Mouse (Mus musculus): ENCODE measurements at regions not wholly inside any gene's neighbourhood (a gene's known extent, or its start where the extent isn't known, plus 50 kb on each side); places are given as distances from the start of the nearest gene placed in this dataset.
"Not testable (repeated sequence)": the region's sequence is repeated elsewhere in the genome, so short reads cannot be mapped to it uniquely, and the experiment has no call there.

GRCm38 (mm10) chr5:148820476-148820875 is 108.6 kb downstream of the Katnal1 start:
- DNase-seq (ENCODE audit: low read depth, low spot score), result no peak

GRCm38 (mm10) chr5:148819423-148819822 is 109.7 kb downstream of the Katnal1 start:
- peak; percentile 57 for DNase-seq (ENCODE audit: low read depth, low spot score)

- no peak for DNase-seq (ENCODE audit: low read depth, low spot score)
These were observed 110.4 kb downstream of the Katnal1 start for GRCm38 (mm10) chr5:148818746-148819145.

GRCm38 (mm10) chr5:148812840-148813239 is 116.3 kb downstream of the Katnal1 start:
- DNase-seq (ENCODE audit: low read depth, low spot score), result no peak

GRCm38 (mm10) chr5:148812016-148812415 is 117.1 kb downstream of the Katnal1 start:
- DNase-seq (ENCODE audit: low read depth, low spot score), result peak; percentile 92

GRCm38 (mm10) chr5:148809485-148809884 is 119.6 kb downstream of the Katnal1 start:
- no peak for DNase-seq (ENCODE audit: low read depth, low spot score)

GRCm38 (mm10) chr5:148809055-148809454 is 120.1 kb downstream of the Katnal1 start:
- no peak for DNase-seq (ENCODE audit: low read depth, low spot score)

GRCm38 (mm10) chr5:148808426-148808825 is 120.7 kb downstream of the Katnal1 start:
- peak; percentile 93 for DNase-seq (ENCODE audit: low read depth, low spot score)

- peak; percentile 58 for DNase-seq (ENCODE audit: low read depth, low spot score)
These were observed 121.5 kb downstream of the Katnal1 start for GRCm38 (mm10) chr5:148807612-148808011.

- DNase-seq (ENCODE audit: low read depth, low spot score), result peak; percentile 41
These were observed 124.1 kb downstream of the Katnal1 start for GRCm38 (mm10) chr5:148805030-148805429.

- DNase-seq (ENCODE audit: low read depth, low spot score), result peak; percentile 46
These were observed 125.3 kb downstream of the Katnal1 start for GRCm38 (mm10) chr5:148803772-148804171.

GRCm38 (mm10) chr5:148802720-148803119 is 126.4 kb downstream of the Katnal1 start:
- no peak for DNase-seq (ENCODE audit: low read depth, low spot score)

- no peak for DNase-seq (ENCODE audit: low read depth, low spot score)
These were observed 130.6 kb downstream of the Katnal1 start for GRCm38 (mm10) chr5:148798541-148798940.

GRCm38 (mm10) chr5:148796072-148796471 is 133.0 kb downstream of the Katnal1 start:
- DNase-seq (ENCODE audit: low read depth, low spot score), result no peak

- peak; percentile 82 for DNase-seq (ENCODE audit: low read depth, low spot score)
These were observed 134.7 kb downstream of the Katnal1 start for GRCm38 (mm10) chr5:148794465-148794864.

- DNase-seq (ENCODE audit: low read depth, low spot score), result peak; percentile 84
These were observed 136.2 kb downstream of the Katnal1 start for GRCm38 (mm10) chr5:148792736-148793440.

- no peak for DNase-seq (ENCODE audit: low read depth, low spot score)
These were observed 137.5 kb downstream of the Katnal1 start for GRCm38 (mm10) chr5:148791651-148792050.

- DNase-seq (ENCODE audit: low read depth, low spot score), result not testable (repeated sequence)
These were observed 138.8 kb downstream of the Katnal1 start for GRCm38 (mm10) chr5:148790343-148790742.

- peak; percentile 35 for DNase-seq (ENCODE audit: low read depth, low spot score)
These were observed 139.3 kb downstream of the Katnal1 start for GRCm38 (mm10) chr5:148789823-148790222.

- no peak for DNase-seq (ENCODE audit: low read depth, low spot score)
These were observed 140.0 kb downstream of the Katnal1 start for GRCm38 (mm10) chr5:148789147-148789566.

GRCm38 (mm10) chr5:148788690-148789089 is 140.4 kb downstream of the Katnal1 start:
- no peak for DNase-seq (ENCODE audit: low read depth, low spot score)

GRCm38 (mm10) chr5:148787270-148787669 is 141.8 kb downstream of the Katnal1 start:
- peak; percentile 45 for DNase-seq (ENCODE audit: low read depth, low spot score)

- peak; percentile 54 for DNase-seq (ENCODE audit: low read depth, low spot score)
These were observed 148.0 kb downstream of the Katnal1 start for GRCm38 (mm10) chr5:148781076-148781475.

Measured in R1 (cell line).